Mouse (Mus musculus) embryonic facial prominence, embryonic 14.5 days (tissue): ENCODE results near the gene Hoxc8. TPM values are rescaled to one million over a fixed set of nuclear protein-coding genes. Genes with fewer than 3 reads are reported as not detected.

ENCODE experiments used
- ATAC-seq: fragments of 200-750 bp; cut with Nextera tagmentation; 2 replicates; pipeline ENCODE4 v1.8.0; 2017; ENCODE audit warnings: low read depth, moderate number of reproducible peaks, moderate TSS enrichment
- DNase-seq: peaks from one replicate; pipeline ENCODE4 v3.0.0-alpha.2; 2015; ENCODE audit warnings: low spot score
- H3K27ac ChIP-seq: fragments of 300-500 bp; sonication (generic); replicated peaks from 2 replicates; pipeline ENCODE4 v1.5.1; 2014; ENCODE audit warnings: low read depth, mild to moderate bottlenecking, low read length, moderate library complexity
- H3K27me3 ChIP-seq: fragments of 300-500 bp; sonication (generic); replicated peaks from 2 replicates; pipeline ENCODE4 v1.6.1; 2014; ENCODE audit warnings: low read length; ENCODE audit not compliant: control insufficient read depth, insufficient read depth
- H3K36me3 ChIP-seq: fragments of 300-500 bp; sonication (generic); 2 replicates; pipeline ENCODE4 v1.6.1; 2014; ENCODE audit warnings: low read length, mixed read lengths; ENCODE audit not compliant: control insufficient read depth, insufficient read depth
- H3K4me1 ChIP-seq: fragments of 300-500 bp; sonication (generic); 2 replicates; pipeline ENCODE4 v1.6.1; 2014; ENCODE audit warnings: antibody characterized with exemption, low read length; ENCODE audit not compliant: control insufficient read depth, insufficient read depth
- H3K4me2 ChIP-seq: fragments of 300-500 bp; sonication (generic); 2 replicates; pipeline ENCODE4 v1.6.1; 2014; ENCODE audit warnings: low read depth, mild to moderate bottlenecking, low read length, moderate library complexity, mixed read lengths
- H3K4me3 ChIP-seq: fragments of 300-500 bp; sonication (generic); 2 replicates; pipeline ENCODE4 v1.5.1; 2014; ENCODE audit warnings: low read depth, mild to moderate bottlenecking, low read length
- H3K9ac ChIP-seq: fragments of 300-500 bp; sonication (generic); 2 replicates; pipeline ENCODE4 v1.6.1; 2014; ENCODE audit warnings: low read depth, mild to moderate bottlenecking, low read length, moderate library complexity, mixed read lengths
- H3K9me3 ChIP-seq: fragments of 300-500 bp; sonication (generic); 2 replicates; pipeline ENCODE4 v1.6.1; 2016; ENCODE audit warnings: low read length; ENCODE audit not compliant: control insufficient read depth
- WGBS: fragments of 180-500 bp; shearing (Covaris S2); extraction: QIAGEN DNeasy Blood & Tissue Kit; methylation state at CpG from one replicate; pipeline ENCODE4 v1.1.7; 2014; 5-methylcytosine and 5-hydroxymethylcytosine counted together
- polyA plus RNA-seq: library from polyadenylated mRNA; unstranded; fragments of >200 nt; fragmentation: Nextera tagmentation; extraction: Ambion mirVana; gene quantifications from 2 replicates; pipeline ENCODE4 v1.2.1, GENCODE M21; 2014

Hoxc8 gene
- polyA plus RNA-seq, 1 experiment from 2014 or later: not detected

DNA sequence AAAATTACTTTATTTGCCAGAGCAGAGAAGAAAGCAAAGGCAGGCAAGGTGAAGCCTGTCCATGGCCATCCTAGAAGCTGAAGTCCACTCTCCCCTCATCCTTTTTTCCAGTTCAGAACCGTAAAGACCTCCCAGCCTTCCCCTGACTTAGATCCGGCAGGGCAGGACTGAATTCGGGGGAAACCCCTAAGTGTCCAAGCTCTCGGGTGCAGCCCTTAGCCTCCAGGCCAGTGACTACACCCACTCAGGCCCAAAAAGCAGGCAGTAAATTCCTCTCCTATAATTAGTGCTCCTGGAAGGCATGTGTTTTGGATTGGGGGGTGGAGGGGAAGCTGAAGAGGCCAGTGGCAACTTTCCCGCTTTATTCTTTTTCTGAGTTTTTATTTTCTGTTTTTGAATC, 15.4 kb downstream of the Hoxc8 start:
- no peaks in the 10 kb centered on the region for H3K4me1 ChIP-seq
- H3K27me3 ChIP-seq: peaks cover 100% of the 10 kb centered on the region
- H3K9me3 ChIP-seq: no peaks in the 10 kb centered on the region
- H3K27ac ChIP-seq: no peak overlapping the region
- H3K9ac ChIP-seq: no peak overlapping the region
- no peak overlapping the region for H3K4me2 ChIP-seq
- WGBS: 3% methylated on average over 5 of the region's 5 CpGs
- DNase-seq (no peak), ATAC-seq (no peak)
- H3K4me3 ChIP-seq: no peak overlapping the region
- no peaks in the 10 kb centered on the region for H3K36me3 ChIP-seq

DNA sequence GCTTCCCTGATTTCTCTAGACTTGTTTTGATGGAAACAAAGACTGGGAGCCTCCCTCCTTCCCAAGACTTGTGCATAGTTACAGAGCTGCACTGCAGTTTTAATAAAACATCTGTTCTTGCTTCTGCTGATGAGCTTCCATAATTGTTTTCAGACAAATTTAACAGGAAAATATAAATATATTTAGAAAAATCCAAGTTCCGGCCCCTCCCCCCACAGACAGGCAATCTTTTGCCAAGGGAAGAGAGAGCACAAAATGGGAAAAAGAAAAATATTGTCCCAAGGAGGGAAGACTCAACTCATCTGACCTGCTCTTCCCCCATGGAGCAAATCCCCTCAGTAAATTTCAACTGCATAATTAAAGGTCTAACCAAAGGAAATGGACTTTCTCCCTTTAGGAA, 15.9 kb downstream of the Hoxc8 start:
- 21% methylated on average over 1 of the region's 1 CpGs for WGBS
- Histone ChIP-seq H3K9ac (no peak overlapping the region), H3K4me2 (no peak overlapping the region), H3K9me3 (no peaks in the 10 kb centered on the region), H3K27ac (no peak overlapping the region), H3K36me3 (no peaks in the 10 kb centered on the region), H3K4me1 (no peaks in the 10 kb centered on the region), H3K27me3 (peaks cover 100% of the 10 kb centered on the region), H3K4me3 (no peak overlapping the region)
- DNase-seq: no peak
- no peak for ATAC-seq

- H3K4me3 ChIP-seq: no peak overlapping the region
- WGBS: 1% methylated on average over 27 of the region's 27 CpGs
- H3K36me3 ChIP-seq: no peaks in the 10 kb centered on the region
- no peak overlapping the region for H3K27ac ChIP-seq
- no peak overlapping the region for H3K9ac ChIP-seq
- ATAC-seq (no peak), DNase-seq (no peak)
- no peaks in the 10 kb centered on the region for H3K4me1 ChIP-seq
- no peaks in the 10 kb centered on the region for H3K9me3 ChIP-seq
- peaks cover 100% of the 10 kb centered on the region for H3K27me3 ChIP-seq
- no peak overlapping the region for H3K4me2 ChIP-seq
These were observed 19.1 kb downstream of the Hoxc8 start for GRCm38 (mm10) chr15:103009265-103010111.

DNA sequence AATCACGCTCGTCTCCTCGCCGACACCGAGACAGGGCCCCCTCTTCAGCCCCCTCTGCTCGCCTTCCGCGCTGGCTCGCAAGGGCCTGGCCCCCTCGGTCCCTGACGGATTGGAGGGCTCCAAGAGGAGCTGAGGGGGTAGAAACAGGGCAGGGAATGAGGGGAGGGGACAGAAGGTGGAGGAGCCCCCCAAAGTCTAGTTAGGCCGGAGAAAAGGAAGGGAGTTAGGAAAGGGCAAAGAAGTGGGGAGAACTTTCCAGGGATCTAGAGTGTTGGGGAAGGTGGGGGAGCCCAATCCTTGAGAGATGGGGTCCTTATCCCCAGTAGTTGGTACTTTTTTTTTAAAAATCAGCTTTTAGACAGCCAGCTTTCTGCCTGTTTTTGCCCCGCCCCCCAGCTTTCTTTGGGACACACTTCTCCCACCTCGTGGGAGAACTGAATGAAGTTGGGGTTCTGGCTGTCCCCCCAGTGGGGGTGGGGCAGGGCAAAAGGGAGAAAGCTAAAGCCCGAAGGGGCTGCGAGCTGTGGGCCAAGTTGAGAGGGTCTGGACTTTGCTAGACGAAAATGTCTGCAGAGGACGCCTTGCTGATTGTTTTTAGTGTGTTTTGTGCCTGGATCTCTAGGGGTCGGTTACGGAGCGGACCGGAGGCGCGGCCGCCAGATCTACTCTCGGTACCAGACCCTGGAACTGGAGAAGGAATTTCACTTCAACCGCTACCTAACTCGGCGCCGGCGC, 19.9 kb downstream of the Hoxc8 start:
- peaks cover 100% of the 10 kb centered on the region for H3K27me3 ChIP-seq
- 3% methylated on average over 31 of the region's 31 CpGs for WGBS
- ATAC-seq: no peak
- H3K4me3 ChIP-seq: no peak overlapping the region
- H3K9ac ChIP-seq: no peak overlapping the region
- no peaks in the 10 kb centered on the region for H3K9me3 ChIP-seq
- no peaks in the 10 kb centered on the region for H3K36me3 ChIP-seq
- no peaks in the 10 kb centered on the region for H3K4me1 ChIP-seq
- no peak overlapping the region for H3K27ac ChIP-seq
- no peak for DNase-seq
- no peak overlapping the region for H3K4me2 ChIP-seq

- no peaks in the 10 kb centered on the region for H3K4me1 ChIP-seq
These were observed 20.6 kb downstream of the Hoxc8 start for GRCm38 (mm10) chr15:103010847-103011555.

GRCm38 (mm10) chr15:103011928-103012486, 21.6 kb downstream of the Hoxc8 start:
- H3K36me3 ChIP-seq: no peaks in the 10 kb centered on the region
- H3K4me3 ChIP-seq: no peak overlapping the region
- no peak for ATAC-seq
- H3K9ac ChIP-seq: 0 out of 2 replicates have a peak overlapping the region, but pooled peaks have one; percentile 0
- peak overlapping the region; percentile 15; the same call in 1 of the 2 replicates for H3K4me2 ChIP-seq
- H3K4me1 ChIP-seq: no peaks in the 10 kb centered on the region
- WGBS: 4% methylated on average over 26 of the region's 26 CpGs
- no peak overlapping the region for H3K27ac ChIP-seq
- peaks cover 100% of the 10 kb centered on the region for H3K27me3 ChIP-seq
- H3K9me3 ChIP-seq: no peaks in the 10 kb centered on the region
- DNase-seq: no peak

More at GRCm38 (mm10) chr15:103010847-103011555, 20.6 kb downstream of the Hoxc8 start:
- H3K36me3 ChIP-seq: no peaks in the 10 kb centered on the region
- H3K4me3 ChIP-seq: peak overlapping the region; percentile 5; the same call in 1 of the 2 replicates
- H3K9ac ChIP-seq: no peak overlapping the region
- ATAC-seq: no peak
- no peak for DNase-seq
- 5% methylated on average over 28 of the region's 28 CpGs for WGBS
- no peak overlapping the region for H3K27ac ChIP-seq
- no peaks in the 10 kb centered on the region for H3K9me3 ChIP-seq
- H3K27me3 ChIP-seq: peaks cover 100% of the 10 kb centered on the region
- H3K4me2 ChIP-seq: no peak overlapping the region

GRCm38 (mm10) chr15:103013238-103013984, 23.0 kb downstream of the Hoxc8 start:
- peak overlapping the region; percentile 26 for H3K4me3 ChIP-seq
- 3% methylated on average over 17 of the region's 17 CpGs for WGBS

More at GRCm38 (mm10) chr15:103013238-103013984, 23.0 kb downstream of the Hoxc8 start:
- no peak overlapping the region for H3K9ac ChIP-seq
- H3K9me3 ChIP-seq: no peaks in the 10 kb centered on the region
- H3K4me2 ChIP-seq: peak overlapping the region; percentile 46
- peaks cover 100% of the 10 kb centered on the region for H3K27me3 ChIP-seq
- DNase-seq (peak; percentile 38), ATAC-seq (no peak)
- no peak overlapping the region for H3K27ac ChIP-seq
- H3K4me1 ChIP-seq: no peaks in the 10 kb centered on the region
- H3K36me3 ChIP-seq: no peaks in the 10 kb centered on the region
